Mouse (Mus musculus): ENCODE measurements around the gene Zfand3.

DNA sequence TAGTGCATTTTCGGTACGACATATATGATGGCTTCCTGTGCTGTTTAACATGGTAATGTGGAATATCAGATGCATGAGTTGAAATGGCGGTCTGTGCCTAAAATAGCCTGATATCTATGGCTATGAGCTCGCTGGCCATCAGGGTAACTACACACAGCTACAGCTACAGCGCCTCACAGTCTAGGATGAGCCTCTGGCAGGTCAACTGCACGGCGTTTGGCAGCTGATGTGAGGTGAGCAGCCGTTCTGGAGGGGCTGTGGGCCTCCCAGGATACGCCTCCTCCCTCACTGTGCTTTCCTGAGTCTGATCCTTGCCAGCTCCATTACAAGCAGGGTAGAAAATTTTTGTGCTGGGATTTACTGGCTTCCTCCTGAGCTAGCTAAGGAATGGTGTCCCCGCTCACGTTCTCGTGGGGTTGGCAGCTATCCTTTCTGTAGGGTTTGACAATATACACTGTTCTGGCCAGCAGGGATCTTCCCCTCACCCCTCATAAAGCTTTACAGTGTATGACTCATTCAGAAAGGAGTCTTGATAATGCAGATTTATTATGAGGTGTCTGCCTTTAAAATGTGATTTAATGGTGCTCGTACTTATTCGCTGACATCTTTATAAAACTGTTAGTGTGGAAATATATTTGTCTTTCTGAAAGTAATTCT lies 240.2 kb downstream of the Zfand3 start:
- TF ChIP-seq CTCF (IDR thresholded peaks at IDR 0.05; ENCODE audit: low read depth): no peak
- TF ChIP-seq EP300 (IDR thresholded peaks at IDR 0.05; ENCODE audit: low read depth): no peak

Measured in liver, embryonic 14.5 days (tissue).